Mouse (Mus musculus): ENCODE results near the gene Unc5b. TPM values are rescaled to one million over a fixed set of nuclear protein-coding genes. Genes with fewer than 3 reads are reported as not detected.
A peak's percentile ranks its signal among the peaks of the same experiment; 100 is the strongest.

Gene Unc5b
- total RNA-seq, 1 experiment from 2014 or later: 11.3 TPM

- no peak for DNase-seq
Measured at GRCm38 (mm10) chr10:60821311-60821710, 10.1 kb downstream of the Unc5b start.

- DNase-seq: peak; percentile 27
Measured at GRCm38 (mm10) chr10:60820552-60820951, 10.8 kb downstream of the Unc5b start.

GRCm38 (mm10) chr10:60819654-60820192, 11.7 kb downstream of the Unc5b start:
- DNase-seq: no peak

GRCm38 (mm10) chr10:60819179-60819578, 12.2 kb downstream of the Unc5b start:
- DNase-seq: peak; percentile 38

GRCm38 (mm10) chr10:60818708-60819107, 12.7 kb downstream of the Unc5b start:
- DNase-seq: no peak

GRCm38 (mm10) chr10:60817868-60818267, 13.5 kb downstream of the Unc5b start:
- no peak for DNase-seq

- peak; percentile 81 for DNase-seq
Measured at GRCm38 (mm10) chr10:60816872-60817648, 14.3 kb downstream of the Unc5b start.

- peak; percentile 36 for DNase-seq
Measured at GRCm38 (mm10) chr10:60815855-60816254, 15.5 kb downstream of the Unc5b start.

GRCm38 (mm10) chr10:60815059-60815458, 16.3 kb downstream of the Unc5b start:
- DNase-seq: no peak

- DNase-seq: no peak
Measured at GRCm38 (mm10) chr10:60814444-60815057, 16.8 kb downstream of the Unc5b start.

GRCm38 (mm10) chr10:60813606-60814005, 17.8 kb downstream of the Unc5b start:
- no peak for DNase-seq

GRCm38 (mm10) chr10:60811792-60812525, 19.4 kb downstream of the Unc5b start:
- DNase-seq: peak; percentile 59

GRCm38 (mm10) chr10:60808447-60808846, 22.9 kb downstream of the Unc5b start:
- no peak for DNase-seq

- DNase-seq: peak; percentile 43
Measured at GRCm38 (mm10) chr10:60807531-60808185, 23.7 kb downstream of the Unc5b start.

- no peak for DNase-seq
Measured at GRCm38 (mm10) chr10:60806207-60806538, 25.2 kb downstream of the Unc5b start.

- DNase-seq: no peak
Measured at GRCm38 (mm10) chr10:60805436-60806206, 25.8 kb downstream of the Unc5b start.

- DNase-seq: no peak
Measured at GRCm38 (mm10) chr10:60804865-60805264, 26.5 kb downstream of the Unc5b start.

- no peak for DNase-seq
Measured at GRCm38 (mm10) chr10:60803971-60804370, 27.4 kb downstream of the Unc5b start.

GRCm38 (mm10) chr10:60801898-60802412, 29.4 kb downstream of the Unc5b start:
- no peak for DNase-seq

- DNase-seq: no peak
Measured at GRCm38 (mm10) chr10:60801168-60801897, 30.0 kb downstream of the Unc5b start.
